Mouse (Mus musculus) spleen, adult 10 weeks (tissue): ENCODE results near the gene Cytip. TPM values are rescaled to one million over a fixed set of nuclear protein-coding genes. Genes with fewer than 3 reads are reported as not detected.

ENCODE experiments used
- polyA plus RNA-seq: library from polyadenylated mRNA; stranded (reverse); fragments of 350-450 nt; fragmentation: Illumina TruSeq; extraction: RNeasy Lipid Tissue Mini Kit (QIAGEN cat#74804); gene quantifications from one replicate; pipeline ENCODE4 v1.2.3, GENCODE M21; 2015; ENCODE audit warnings: low replicate concordance; ENCODE audit not compliant: insufficient read depth

Cytip gene
- 244 TPM for polyA plus RNA-seq

DNA sequence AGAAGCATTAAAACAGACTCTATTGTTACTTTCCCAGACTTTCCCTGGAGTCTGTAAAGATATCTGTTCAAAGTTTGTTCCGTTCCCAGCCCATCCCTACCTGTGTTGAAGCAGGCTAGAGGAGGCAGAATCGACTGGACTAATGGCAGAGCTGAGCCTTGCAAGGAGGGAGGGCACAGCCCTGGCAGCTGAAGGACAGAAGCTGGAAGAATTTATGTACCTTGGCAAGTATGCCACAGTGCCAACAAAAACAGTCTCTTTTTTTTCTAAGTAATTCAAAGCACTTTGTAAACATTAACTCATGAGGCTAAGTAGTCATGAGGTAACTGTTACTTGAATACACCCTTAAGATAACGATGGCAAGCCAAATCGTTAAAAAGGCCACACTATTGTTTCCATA, at the start of gene Cytip:
Gene Cytip, minus strand, starts transcription at position 187 of the 400 bp plus-strand sequence.

Other genes starting within 250 kb of the Cytip start
- gene Galnt5, start 197.6 kb downstream of the Cytip start, polyA plus RNA-seq, result not detected
- gene Ermn, start 142.7 kb downstream of the Cytip start, polyA plus RNA-seq, result not detected
- gene Acvr1c, start 162.4 kb upstream of the Cytip start, polyA plus RNA-seq, result 0.44 TPM